Mouse (Mus musculus) neural tube, embryonic 14.5 days (tissue): ENCODE data around the gene Ifnab. TPM values are rescaled to one million over a fixed set of nuclear protein-coding genes. Genes with fewer than 3 reads are reported as not detected.

Experiments used
- ATAC-seq: fragments of 200-750 bp; cut with Nextera tagmentation; 2 replicates; pipeline ENCODE4 v1.8.0; 2017; ENCODE audit warnings: low read depth, mild to moderate bottlenecking, moderate TSS enrichment, moderate library complexity
- H3K27ac ChIP-seq: fragments of 300-500 bp; sonication (generic); 2 replicates; pipeline ENCODE4 v1.5.1; 2014; ENCODE audit warnings: low read depth, mild to moderate bottlenecking, control low read depth, low read length, moderate library complexity, mixed read lengths
- H3K27me3 ChIP-seq: fragments of 300-500 bp; sonication (generic); 2 replicates; pipeline ENCODE4 v1.6.1; 2014; ENCODE audit warnings: low read length; ENCODE audit not compliant: control insufficient read depth, insufficient read depth
- H3K36me3 ChIP-seq: fragments of 300-500 bp; sonication (generic); 2 replicates; pipeline ENCODE4 v1.6.1; 2014; ENCODE audit warnings: low read length, mixed read lengths; ENCODE audit not compliant: control insufficient read depth, insufficient read depth
- H3K4me1 ChIP-seq: fragments of 300-500 bp; sonication (generic); 2 replicates; pipeline ENCODE4 v1.6.1; 2014; ENCODE audit warnings: low read length; ENCODE audit not compliant: control insufficient read depth, insufficient read depth
- H3K4me2 ChIP-seq: fragments of 300-500 bp; sonication (generic); 2 replicates; pipeline ENCODE4 v1.6.1; 2014; ENCODE audit warnings: mild to moderate bottlenecking, low read depth, low read length, control low read depth
- H3K4me3 ChIP-seq: fragments of 300-500 bp; sonication (generic); 2 replicates; pipeline ENCODE4 v1.5.1; 2014; ENCODE audit warnings: low read depth, low read length, control low read depth, mixed read lengths
- H3K9ac ChIP-seq: fragments of 300-500 bp; sonication (generic); replicated peaks from 2 replicates; pipeline ENCODE4 v1.6.1; 2014; ENCODE audit warnings: low read depth, mild to moderate bottlenecking, control low read depth, low read length, mixed read lengths
- H3K9me3 ChIP-seq: fragments of 300-500 bp; sonication (generic); 2 replicates; pipeline ENCODE4 v1.6.1; 2016; ENCODE audit warnings: low read length; ENCODE audit not compliant: control insufficient read depth
- WGBS: fragments of 180-500 bp; shearing (Covaris S2); extraction: QIAGEN DNeasy Blood & Tissue Kit; methylation state at CpG from one replicate; pipeline ENCODE4 v1.1.7; 2014; 5-methylcytosine and 5-hydroxymethylcytosine counted together
- polyA plus RNA-seq: library from polyadenylated mRNA; unstranded; fragments of >200 nt; fragmentation: Nextera tagmentation; extraction: Ambion mirVana; gene quantifications from 2 replicates; pipeline ENCODE4 v1.2.1, GENCODE M21; 2014

The Ifnab gene
- polyA plus RNA-seq = not detected in 2 replicates

DNA sequence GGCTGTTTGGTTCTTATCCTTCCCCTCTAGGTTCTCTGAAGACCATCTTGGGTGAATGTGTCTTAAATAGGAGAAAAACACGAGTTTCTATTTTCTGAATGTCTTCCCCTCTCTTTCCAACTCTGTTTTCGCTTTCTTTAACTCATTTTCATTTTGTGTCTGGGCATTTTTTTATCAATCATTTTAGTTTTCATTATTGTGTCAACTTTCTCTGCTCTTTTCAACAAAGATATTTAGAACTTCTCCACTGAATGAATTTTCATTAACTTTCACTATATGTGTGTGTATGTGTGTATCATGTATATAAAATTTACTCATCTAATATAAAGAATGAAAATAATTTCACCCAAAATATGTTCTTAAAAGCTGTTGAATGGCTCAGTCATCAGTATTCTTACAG, at the start of gene Ifnab:
Ifnab (minus strand) TSS at position 101 of the 400 bp plus-strand sequence.
- ATAC-seq = no peak
- no peaks in the 10 kb centered on the region for H3K4me1 ChIP-seq
- H3K4me3 ChIP-seq = no peak within 1 kb of the TSS
- 66% methylated on average over 2 of the region's 2 CpGs for WGBS
- H3K27ac ChIP-seq = no peak within 1 kb of the TSS
- no peaks in the 10 kb centered on the region for H3K36me3 ChIP-seq
- H3K4me2 ChIP-seq = no peak within 1 kb of the TSS
- no peaks in the 10 kb centered on the region for H3K27me3 ChIP-seq
- no peaks in the 10 kb centered on the region for H3K9me3 ChIP-seq
- H3K9ac ChIP-seq = no peak within 1 kb of the TSS

- Histone ChIP-seq H3K4me2 (no peak overlapping the region), H3K27ac (no peak overlapping the region), H3K36me3 (no peaks in the 10 kb centered on the region), H3K27me3 (no peaks in the 10 kb centered on the region), H3K4me3 (no peak overlapping the region), H3K9ac (no peak overlapping the region), H3K9me3 (no peaks in the 10 kb centered on the region), H3K4me1 (no peaks in the 10 kb centered on the region)
- no peak for ATAC-seq
- WGBS = 94% methylated on average over 6 of the region's 6 CpGs
These were observed 47.9 kb upstream of the Ifnab start for GRCm38 (mm10) chr4:88739036-88739435.

DNA sequence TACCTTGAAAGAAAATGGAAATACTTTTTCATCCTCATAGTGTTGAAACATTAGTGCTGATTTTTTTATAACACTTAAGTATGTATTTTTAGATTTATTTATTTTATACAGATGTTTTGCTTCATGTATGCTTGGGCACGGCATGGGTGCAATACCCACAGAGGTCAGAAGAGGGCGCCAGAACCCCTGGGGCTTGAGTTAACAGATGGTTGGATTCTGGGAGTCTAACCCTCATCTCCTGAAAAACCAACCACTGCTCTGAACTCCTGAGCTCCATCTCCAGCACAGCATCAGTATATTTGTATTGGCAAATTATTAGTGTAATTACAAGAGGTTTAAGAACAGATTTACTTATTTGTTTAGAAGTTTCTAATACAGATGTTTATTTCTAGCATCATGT, 47.3 kb upstream of the Ifnab start:
- Histone ChIP-seq H3K4me3 (no peak overlapping the region), H3K4me1 (no peaks in the 10 kb centered on the region), H3K9me3 (no peaks in the 10 kb centered on the region), H3K4me2 (no peak overlapping the region), H3K27me3 (no peaks in the 10 kb centered on the region), H3K36me3 (no peaks in the 10 kb centered on the region), H3K9ac (no peak overlapping the region), H3K27ac (no peak overlapping the region)
- ATAC-seq = no peak
- WGBS = 4% methylated on average over 2 of the region's 2 CpGs

GRCm38 (mm10) chr4:88727324-88727723, 36.2 kb upstream of the Ifnab start:
- H3K27ac ChIP-seq = no peak overlapping the region
- no peaks in the 10 kb centered on the region for H3K36me3 ChIP-seq
- no peaks in the 10 kb centered on the region for H3K27me3 ChIP-seq
- no peak overlapping the region for H3K4me2 ChIP-seq
- 0% methylated on average over 1 of the region's 1 CpGs for WGBS
- H3K9ac ChIP-seq = no peak overlapping the region
- H3K4me3 ChIP-seq = no peak overlapping the region
- H3K4me1 ChIP-seq = no peaks in the 10 kb centered on the region
- H3K9me3 ChIP-seq = no peaks in the 10 kb centered on the region
- ATAC-seq = no peak

- no peaks in the 10 kb centered on the region for H3K4me1 ChIP-seq
- no peaks in the 10 kb centered on the region for H3K27me3 ChIP-seq
- WGBS = 87% methylated on average over 6 of the region's 6 CpGs
- H3K9ac ChIP-seq = no peak overlapping the region
- no peaks in the 10 kb centered on the region for H3K36me3 ChIP-seq
- no peak overlapping the region for H3K4me2 ChIP-seq
- H3K9me3 ChIP-seq = no peaks in the 10 kb centered on the region
- no peak for ATAC-seq
- no peak overlapping the region for H3K27ac ChIP-seq
- no peak overlapping the region for H3K4me3 ChIP-seq
These were observed 35.6 kb upstream of the Ifnab start for GRCm38 (mm10) chr4:88726727-88727126.

DNA sequence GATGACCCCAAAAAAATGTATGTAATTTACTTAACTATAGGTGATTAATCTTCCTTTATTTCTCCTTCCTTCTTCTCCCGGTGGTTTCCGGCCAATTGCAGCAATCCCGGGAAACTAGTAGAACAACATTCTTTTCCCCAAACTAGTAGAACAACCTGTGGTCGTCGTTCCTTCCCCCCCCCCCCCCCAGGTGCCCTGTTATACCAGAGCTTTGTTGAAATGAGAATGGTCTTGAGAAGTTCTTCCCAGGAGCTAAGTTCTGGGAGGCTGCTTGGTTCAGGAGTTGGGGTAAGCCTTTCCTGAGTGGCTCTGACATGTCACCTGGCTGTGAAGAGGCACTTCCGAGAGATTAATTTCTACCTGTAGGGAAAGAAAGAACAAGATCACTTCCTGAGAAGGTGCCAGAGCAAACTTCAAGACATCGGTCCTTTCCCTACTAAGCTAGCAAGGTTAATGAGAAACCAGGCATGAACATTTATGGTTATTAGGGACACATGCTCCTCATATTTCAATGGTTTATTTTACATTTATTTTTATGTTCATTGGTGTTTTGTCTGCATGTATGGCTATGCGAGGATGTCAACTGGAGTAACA, 32.4 kb upstream of the Ifnab start:
- Histone ChIP-seq H3K9ac (no peak overlapping the region), H3K27ac (no peak overlapping the region), H3K36me3 (peaks cover 6% of the 10 kb centered on the region; the same call in 1 of the 2 replicates), H3K27me3 (no peaks in the 10 kb centered on the region), H3K4me1 (peaks cover 19% of the 10 kb centered on the region), H3K4me2 (no peak overlapping the region), H3K4me3 (no peak overlapping the region), H3K9me3 (no peaks in the 10 kb centered on the region)
- WGBS = 57% methylated on average over 8 of the region's 8 CpGs
- no peak for ATAC-seq

- under 1% methylated on average over 82 of the region's 82 CpGs for WGBS
These were observed 30.9 kb upstream of the Ifnab start, which contains the start of the genes Gm26566 and Klhl9 for GRCm38 (mm10) chr4:88721791-88722721. TSS of gene Gm26566 (plus strand) at chr4:88721805. TSS of gene Klhl9 (minus strand) at chr4:88722465.

GRCm38 (mm10) chr4:88718715-88719114, 27.6 kb upstream of the Ifnab start:
- H3K9me3 ChIP-seq = no peaks in the 10 kb centered on the region
- WGBS = 56% methylated on average over 1 of the region's 1 CpGs
- ATAC-seq = no peak
- H3K9ac ChIP-seq = 0 out of 2 replicates have a peak overlapping the region, but pooled peaks have one; percentile 18
- peaks cover 25% of the 10 kb centered on the region for H3K4me1 ChIP-seq
- peak overlapping the region; percentile 17 for H3K4me3 ChIP-seq
- H3K27ac ChIP-seq = no peak overlapping the region
- no peaks in the 10 kb centered on the region for H3K27me3 ChIP-seq
- peak overlapping the region; percentile 86 for H3K4me2 ChIP-seq
- H3K36me3 ChIP-seq = peaks cover 11% of the 10 kb centered on the region; the same call in 1 of the 2 replicates

More at GRCm38 (mm10) chr4:88721791-88722721, 30.9 kb upstream of the Ifnab start, which contains the start of the genes Gm26566 and Klhl9:
- Histone ChIP-seq H3K9me3 (no peaks in the 10 kb centered on the region), H3K36me3 (peaks cover 6% of the 10 kb centered on the region; the same call in 1 of the 2 replicates), H3K27ac (peak within 1 kb of the TSS; percentile 99), H3K9ac (peak within 1 kb of the TSS; percentile 98), H3K4me2 (peak within 1 kb of the TSS; percentile 86), H3K4me1 (peaks cover 25% of the 10 kb centered on the region), H3K27me3 (no peaks in the 10 kb centered on the region), H3K4me3 (peak within 1 kb of the TSS; percentile 99)
- peak; percentile 97 for ATAC-seq

DNA sequence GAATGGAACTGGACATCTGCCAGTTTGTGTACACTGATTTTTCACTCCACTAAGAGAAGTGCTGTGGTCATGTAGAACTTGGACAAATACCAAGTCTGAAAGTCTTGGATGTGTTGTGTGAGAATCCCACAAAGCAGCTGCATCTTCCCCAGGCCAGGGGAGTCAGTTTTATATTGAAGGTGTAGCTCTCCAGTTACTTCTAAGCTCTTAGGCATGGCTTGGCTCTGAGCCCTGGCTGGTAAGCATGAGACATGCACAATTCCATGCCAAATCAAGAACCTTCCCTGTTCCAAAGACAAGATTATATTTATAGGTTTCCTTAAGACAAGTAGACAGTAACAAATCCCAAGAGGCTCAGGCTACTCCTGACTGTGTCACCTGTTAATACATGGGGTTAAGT, 23.9 kb upstream of the Ifnab start:
- Histone ChIP-seq H3K27me3 (no peaks in the 10 kb centered on the region), H3K4me2 (no peak overlapping the region), H3K36me3 (peaks cover 8% of the 10 kb centered on the region; the same call in 1 of the 2 replicates), H3K4me1 (peaks cover 13% of the 10 kb centered on the region), H3K9me3 (no peaks in the 10 kb centered on the region), H3K27ac (no peak overlapping the region), H3K9ac (no peak overlapping the region), H3K4me3 (no peak overlapping the region)
- no peak for ATAC-seq
